Mouse (Mus musculus): ENCODE measurements around the gene Irf2bp1.

- TF ChIP-seq MAX (IDR thresholded peaks at IDR 0.05) (no peak), MYOG (IDR thresholded peaks at IDR 0.05; ENCODE audit: control insufficient read depth, extremely low read depth, insufficient read length) (no peak)
Observed at GRCm38 (mm10) chr7:18990601-18991295, 13.1 kb upstream of the Irf2bp1 start, which contains the start of gene Mypop.
